Mouse (Mus musculus) urinary bladder, postnatal 10 days (tissue): ENCODE measurements around the gene Chchd1.
A peak's percentile ranks its signal among the peaks of the same experiment; 100 is the strongest.

Source experiments
- DNase-seq: peaks from one replicate; pipeline ENCODE4 v3.0.0; 2022; ENCODE audit warnings: low spot score

The Chchd1 gene

GRCm38 (mm10) chr14:20702741-20703381, at the start of gene Chchd1:
TSS of gene Chchd1 (plus strand) at chr14:20703006.
- DNase-seq = peak; percentile 65

GRCm38 (mm10) chr14:20654690-20655421, 48.0 kb upstream of the Chchd1 start:
- DNase-seq = no peak

GRCm38 (mm10) chr14:20655731-20656130, 47.1 kb upstream of the Chchd1 start:
- DNase-seq = no peak

GRCm38 (mm10) chr14:20656361-20656760, 46.4 kb upstream of the Chchd1 start, which contains the start of gene Myoz1:
TSS of gene Myoz1 (minus strand) at chr14:20656540.
- no peak for DNase-seq

- no peak for DNase-seq
Observed at GRCm38 (mm10) chr14:20658326-20658725, 44.5 kb upstream of the Chchd1 start.

GRCm38 (mm10) chr14:20658902-20659301, 43.9 kb upstream of the Chchd1 start:
- DNase-seq = no peak

GRCm38 (mm10) chr14:20659687-20660086, 43.1 kb upstream of the Chchd1 start:
- no peak for DNase-seq

- peak; percentile 63 for DNase-seq
Observed at GRCm38 (mm10) chr14:20660827-20661660, 41.8 kb upstream of the Chchd1 start.

GRCm38 (mm10) chr14:20661661-20662331, 41.0 kb upstream of the Chchd1 start:
- DNase-seq = no peak

- no peak for DNase-seq
Observed at GRCm38 (mm10) chr14:20662740-20663139, 40.1 kb upstream of the Chchd1 start.

GRCm38 (mm10) chr14:20663601-20664000, 39.2 kb upstream of the Chchd1 start:
- no peak for DNase-seq

- no peak for DNase-seq
Observed at GRCm38 (mm10) chr14:20664436-20664835, 38.4 kb upstream of the Chchd1 start.

GRCm38 (mm10) chr14:20667469-20667868, 35.3 kb upstream of the Chchd1 start:
- no peak for DNase-seq

- DNase-seq = no peak
Observed at GRCm38 (mm10) chr14:20668154-20668810, 34.5 kb upstream of the Chchd1 start, which contains the start of gene Synpo2l. TSS of gene Synpo2l (minus strand) at chr14:20668354.

GRCm38 (mm10) chr14:20672990-20673389, 29.8 kb upstream of the Chchd1 start:
- no peak for DNase-seq

- no peak for DNase-seq
Observed at GRCm38 (mm10) chr14:20673735-20674063, 29.1 kb upstream of the Chchd1 start.

- DNase-seq = peak; percentile 98
Observed at GRCm38 (mm10) chr14:20674064-20674833, 28.6 kb upstream of the Chchd1 start, which contains the start of gene Sec24c. TSS of gene Sec24c (plus strand) at chr14:20674308.

GRCm38 (mm10) chr14:20677906-20678305, 24.9 kb upstream of the Chchd1 start:
- no peak for DNase-seq

GRCm38 (mm10) chr14:20681742-20682141, 21.1 kb upstream of the Chchd1 start:
- no peak for DNase-seq

GRCm38 (mm10) chr14:20682498-20682897, 20.3 kb upstream of the Chchd1 start:
- DNase-seq = no peak

GRCm38 (mm10) chr14:20686576-20686975, 16.2 kb upstream of the Chchd1 start:
- DNase-seq = no peak
